In the genomic region with DNA sequence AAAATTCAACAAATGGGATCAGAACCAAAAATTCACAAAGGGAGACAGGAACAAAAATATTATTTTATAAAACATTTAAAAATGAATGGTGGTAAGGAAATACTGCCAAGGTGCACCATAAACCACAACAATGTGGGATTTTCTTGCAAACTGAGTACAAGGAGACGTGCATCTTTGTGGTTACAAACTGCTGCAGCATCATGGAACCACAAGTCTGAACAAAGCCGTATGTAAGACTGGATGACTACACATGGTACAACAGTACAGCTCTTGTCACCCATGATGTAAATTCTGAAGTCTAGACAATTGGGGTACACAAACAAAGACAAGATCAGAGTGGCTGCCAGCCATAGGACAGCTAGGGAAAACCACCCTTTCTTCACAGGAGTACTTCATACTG, we compare ENCODE assay signal across 17 mouse cellular contexts.
"Had no signal": no experiment of that assay in that cellular context is flagged by ENCODE, and none has a peak within 500 bp of the region (broad histone marks: within the 10 kb centered on the region; RNA-seq: fewer than 3 reads in every experiment).

No protein-coding gene starts in this region.

- DNase-seq: left cerebral cortex, postnatal 4 days; liver; liver, embryonic 13.5 days; liver, postnatal 0 days; lung, adult 18-20 months; lung, adult 2 months; lung, embryonic 14.5 days; lung, postnatal 10 days; lung, postnatal 14 days; lung, postnatal 36 days; lung, postnatal 4 days; midbrain, embryonic 14.5 days had no signal

- ATAC-seq: liver, embryonic 12.5 days; liver, postnatal 0 days; lung, postnatal 0 days; midbrain, embryonic 13.5 days; midbrain, embryonic 15.5 days; midbrain, embryonic 16.5 days had no signal
